Mouse (Mus musculus): ENCODE measurements at regions not wholly inside any gene's neighbourhood (a gene's known extent, or its start where the extent isn't known, plus 50 kb on each side); places are given as distances from the start of the nearest gene placed in this dataset.

DNA sequence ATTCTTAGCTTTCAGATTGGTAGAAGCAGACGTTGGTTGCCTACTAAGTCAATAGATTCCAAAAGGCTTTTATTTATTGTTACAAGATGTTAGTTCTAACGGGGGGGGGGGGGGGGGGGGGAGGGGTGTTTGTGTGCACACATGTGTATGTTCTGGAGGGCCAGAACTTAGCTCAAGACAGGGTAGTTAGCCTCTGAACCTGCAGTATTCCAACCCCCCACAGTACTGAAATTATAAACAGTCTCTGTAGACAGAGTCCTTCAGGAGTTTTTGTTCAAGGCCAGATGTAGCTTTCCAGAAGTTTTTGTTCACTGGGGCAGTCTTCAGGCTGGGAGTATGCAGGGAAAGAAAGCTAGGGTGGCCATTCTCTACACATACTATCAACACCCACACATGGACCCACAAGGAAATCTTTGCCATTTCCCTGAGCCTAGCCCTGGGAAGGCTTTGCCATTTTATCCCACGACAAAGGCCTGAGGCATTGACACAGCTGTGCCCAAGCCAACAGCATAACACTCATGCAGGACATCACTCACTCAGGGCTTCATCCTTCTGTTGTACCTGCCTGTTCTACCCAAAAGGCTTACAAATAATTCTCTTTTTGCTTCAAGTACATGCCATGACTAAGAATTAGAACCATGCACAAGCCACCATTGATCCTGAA is 123.6 kb upstream of the Peli1 start:
- no peaks in the 10 kb centered on the region for H3K27me3 ChIP-seq (ENCODE audit: insufficient read depth, low read length)
- H3K4me3 ChIP-seq (ENCODE audit: low read length): no peak overlapping the region
- ATAC-seq (ENCODE audit: low FRiP score, low TSS enrichment): no peak
- H3K27ac ChIP-seq (ENCODE audit: low read length): no peak overlapping the region
- H3K4me2 ChIP-seq (replicated peaks; ENCODE audit: low read depth, low read length): no peak overlapping the region
- no peak overlapping the region for H3K9ac ChIP-seq (replicated peaks; ENCODE audit: low read length)
- H3K4me1 ChIP-seq (ENCODE audit: insufficient read depth, low read length): no peaks in the 10 kb centered on the region
- no peaks in the 10 kb centered on the region for H3K36me3 ChIP-seq (ENCODE audit: insufficient read depth, low read length)
- no peaks in the 10 kb centered on the region for H3K9me3 ChIP-seq (ENCODE audit: low read length)
- WGBS: 73% methylated on average over 2 of the region's 3 CpGs

DNA sequence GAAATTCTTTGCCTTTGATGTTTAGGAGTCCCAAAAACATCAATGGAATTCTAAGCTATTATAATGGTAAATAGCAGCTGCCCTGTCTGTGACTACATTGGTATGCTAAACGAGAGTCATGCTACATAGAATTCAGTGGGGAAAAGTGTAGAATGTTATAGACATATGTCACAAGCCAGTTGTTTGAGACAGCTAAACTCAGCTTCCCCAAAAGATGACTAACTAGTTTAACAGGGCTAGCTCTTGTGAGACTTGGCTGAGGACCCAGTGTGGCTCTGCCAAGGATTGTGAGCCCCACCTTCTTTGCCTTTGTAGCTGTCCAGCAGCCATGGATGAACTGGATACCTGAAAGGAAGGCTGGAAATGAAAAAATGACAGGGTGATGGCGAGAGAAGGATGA is 122.8 kb upstream of the Peli1 start:
- no peaks in the 10 kb centered on the region for H3K9me3 ChIP-seq (ENCODE audit: low read length)
- no peak overlapping the region for H3K9ac ChIP-seq (replicated peaks; ENCODE audit: low read length)
- no peaks in the 10 kb centered on the region for H3K27me3 ChIP-seq (ENCODE audit: insufficient read depth, low read length)
- 87% methylated on average over 2 of the region's 2 CpGs for WGBS
- no peaks in the 10 kb centered on the region for H3K36me3 ChIP-seq (ENCODE audit: insufficient read depth, low read length)
- no peaks in the 10 kb centered on the region for H3K4me1 ChIP-seq (ENCODE audit: insufficient read depth, low read length)
- H3K27ac ChIP-seq (ENCODE audit: low read length): no peak overlapping the region
- no peak overlapping the region for H3K4me3 ChIP-seq (ENCODE audit: low read length)
- ATAC-seq (ENCODE audit: low FRiP score, low TSS enrichment): no peak
- H3K4me2 ChIP-seq (replicated peaks; ENCODE audit: low read depth, low read length): no peak overlapping the region

DNA sequence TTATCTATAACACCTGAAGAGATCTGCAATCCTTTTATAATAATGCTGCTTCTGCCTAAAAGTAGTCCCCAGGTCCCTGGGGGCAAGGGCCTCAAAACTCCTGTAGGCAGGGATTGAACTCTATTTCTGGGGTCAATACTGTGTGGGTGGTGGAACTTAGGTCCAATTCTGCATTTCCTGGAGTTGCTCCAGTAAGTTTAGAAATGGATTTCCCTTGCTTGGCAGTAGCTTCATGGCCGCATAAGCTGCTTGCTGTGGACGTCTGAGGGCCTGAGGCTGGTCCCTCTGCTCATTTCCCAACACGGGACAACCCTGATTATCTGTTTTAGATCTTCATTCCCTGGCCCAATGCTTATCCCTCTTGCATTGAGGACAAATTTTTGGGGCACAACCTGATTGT is 118.0 kb upstream of the Peli1 start:
- Histone ChIP-seq H3K27ac (ENCODE audit: low read length) (no peak overlapping the region), H3K4me3 (ENCODE audit: low read length) (no peak overlapping the region), H3K27me3 (ENCODE audit: insufficient read depth, low read length) (no peaks in the 10 kb centered on the region), H3K9me3 (ENCODE audit: low read length) (no peaks in the 10 kb centered on the region), H3K4me1 (ENCODE audit: insufficient read depth, low read length) (no peaks in the 10 kb centered on the region), H3K4me2 (replicated peaks; ENCODE audit: low read depth, low read length) (no peak overlapping the region), H3K9ac (replicated peaks; ENCODE audit: low read length) (no peak overlapping the region), H3K36me3 (ENCODE audit: insufficient read depth, low read length) (no peaks in the 10 kb centered on the region)
- WGBS: 74% methylated on average over 3 of the region's 3 CpGs
- ATAC-seq (ENCODE audit: low FRiP score, low TSS enrichment): no peak

DNA sequence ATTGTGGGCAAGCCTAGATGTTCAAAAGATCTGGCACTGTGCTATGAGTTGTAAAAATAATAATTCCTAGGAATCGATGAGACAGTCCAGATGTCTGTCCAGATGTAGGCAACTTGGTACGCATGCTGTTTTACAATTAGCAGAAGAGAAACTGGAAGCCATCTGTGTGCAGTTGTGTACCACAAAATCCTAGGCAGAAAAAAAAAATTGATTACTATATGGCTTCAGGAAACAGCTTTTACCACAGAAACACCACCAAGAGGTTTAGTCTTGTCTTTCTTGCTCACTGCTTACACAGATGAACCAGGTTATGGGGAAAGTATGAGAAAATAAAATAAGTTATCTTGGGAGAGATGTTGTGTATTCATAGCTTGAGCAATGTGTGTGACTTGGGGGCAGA is 109.5 kb upstream of the Peli1 start:
- no peaks in the 10 kb centered on the region for H3K9me3 ChIP-seq (ENCODE audit: low read length)
- H3K4me3 ChIP-seq (ENCODE audit: low read length): no peak overlapping the region
- H3K36me3 ChIP-seq (ENCODE audit: insufficient read depth, low read length): no peaks in the 10 kb centered on the region
- no peaks in the 10 kb centered on the region for H3K27me3 ChIP-seq (ENCODE audit: insufficient read depth, low read length)
- no peak for ATAC-seq (ENCODE audit: low FRiP score, low TSS enrichment)
- H3K9ac ChIP-seq (replicated peaks; ENCODE audit: low read length): no peak overlapping the region
- 89% methylated on average over 2 of the region's 2 CpGs for WGBS
- peaks cover 11% of the 10 kb centered on the region; the same call in 1 of the 2 replicates for H3K4me1 ChIP-seq (ENCODE audit: insufficient read depth, low read length)
- H3K4me2 ChIP-seq (replicated peaks; ENCODE audit: low read depth, low read length): no peak overlapping the region
- H3K27ac ChIP-seq (ENCODE audit: low read length): no peak overlapping the region

DNA sequence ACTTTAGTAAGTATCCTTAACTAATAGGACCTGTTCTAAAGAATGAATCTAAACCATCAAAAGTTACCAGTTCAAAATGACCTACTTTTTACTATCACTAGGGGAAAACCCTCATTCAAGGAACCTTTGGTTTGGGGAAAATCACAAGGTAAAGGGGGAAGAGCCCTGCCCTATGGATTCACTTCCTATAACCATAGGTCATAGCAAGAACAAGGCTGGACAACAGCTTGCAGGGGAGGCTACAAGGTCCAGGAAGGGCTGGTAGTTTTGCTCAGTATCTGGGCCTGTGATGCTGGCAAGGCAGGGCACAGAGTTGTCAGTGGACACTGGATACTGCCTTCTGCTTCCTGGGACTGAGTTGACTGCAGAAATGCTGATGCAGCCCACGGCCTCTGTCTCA is 109.1 kb upstream of the Peli1 start:
- Histone ChIP-seq H3K9ac (replicated peaks; ENCODE audit: low read length) (no peak overlapping the region), H3K4me2 (replicated peaks; ENCODE audit: low read depth, low read length) (no peak overlapping the region), H3K4me1 (ENCODE audit: insufficient read depth, low read length) (peaks cover 11% of the 10 kb centered on the region; the same call in 1 of the 2 replicates), H3K36me3 (ENCODE audit: insufficient read depth, low read length) (no peaks in the 10 kb centered on the region), H3K27me3 (ENCODE audit: insufficient read depth, low read length) (no peaks in the 10 kb centered on the region), H3K9me3 (ENCODE audit: low read length) (no peaks in the 10 kb centered on the region), H3K27ac (ENCODE audit: low read length) (no peak overlapping the region), H3K4me3 (ENCODE audit: low read length) (no peak overlapping the region)
- ATAC-seq (ENCODE audit: low FRiP score, low TSS enrichment): no peak
- 58% methylated on average over 1 of the region's 1 CpGs for WGBS

DNA sequence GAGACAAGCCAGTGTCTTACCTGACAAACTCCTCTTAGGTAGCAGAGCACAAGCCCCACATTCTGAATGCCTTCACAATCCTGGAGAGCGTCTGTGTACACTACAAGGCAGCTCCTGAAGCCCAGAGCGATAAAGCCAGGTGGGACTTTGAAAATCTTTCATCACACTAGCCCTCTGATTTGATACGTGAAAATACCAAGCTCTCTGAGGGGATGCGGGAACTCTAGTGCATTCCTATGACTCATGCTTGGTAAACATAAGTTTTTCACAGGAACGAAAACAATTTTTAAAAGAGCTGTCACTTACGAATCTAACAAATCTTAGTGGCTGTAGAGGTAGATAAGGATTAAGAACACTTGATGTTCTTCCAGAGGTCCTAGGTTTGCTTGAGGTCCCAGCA is 108.6 kb upstream of the Peli1 start:
- peaks cover 11% of the 10 kb centered on the region; the same call in 1 of the 2 replicates for H3K4me1 ChIP-seq (ENCODE audit: insufficient read depth, low read length)
- no peak for ATAC-seq (ENCODE audit: low FRiP score, low TSS enrichment)
- no peak overlapping the region for H3K27ac ChIP-seq (ENCODE audit: low read length)
- WGBS: 80% methylated on average over 6 of the region's 6 CpGs
- no peak overlapping the region for H3K4me3 ChIP-seq (ENCODE audit: low read length)
- no peak overlapping the region for H3K9ac ChIP-seq (replicated peaks; ENCODE audit: low read length)
- no peaks in the 10 kb centered on the region for H3K36me3 ChIP-seq (ENCODE audit: insufficient read depth, low read length)
- H3K4me2 ChIP-seq (replicated peaks; ENCODE audit: low read depth, low read length): no peak overlapping the region
- no peaks in the 10 kb centered on the region for H3K9me3 ChIP-seq (ENCODE audit: low read length)
- no peaks in the 10 kb centered on the region for H3K27me3 ChIP-seq (ENCODE audit: insufficient read depth, low read length)

DNA sequence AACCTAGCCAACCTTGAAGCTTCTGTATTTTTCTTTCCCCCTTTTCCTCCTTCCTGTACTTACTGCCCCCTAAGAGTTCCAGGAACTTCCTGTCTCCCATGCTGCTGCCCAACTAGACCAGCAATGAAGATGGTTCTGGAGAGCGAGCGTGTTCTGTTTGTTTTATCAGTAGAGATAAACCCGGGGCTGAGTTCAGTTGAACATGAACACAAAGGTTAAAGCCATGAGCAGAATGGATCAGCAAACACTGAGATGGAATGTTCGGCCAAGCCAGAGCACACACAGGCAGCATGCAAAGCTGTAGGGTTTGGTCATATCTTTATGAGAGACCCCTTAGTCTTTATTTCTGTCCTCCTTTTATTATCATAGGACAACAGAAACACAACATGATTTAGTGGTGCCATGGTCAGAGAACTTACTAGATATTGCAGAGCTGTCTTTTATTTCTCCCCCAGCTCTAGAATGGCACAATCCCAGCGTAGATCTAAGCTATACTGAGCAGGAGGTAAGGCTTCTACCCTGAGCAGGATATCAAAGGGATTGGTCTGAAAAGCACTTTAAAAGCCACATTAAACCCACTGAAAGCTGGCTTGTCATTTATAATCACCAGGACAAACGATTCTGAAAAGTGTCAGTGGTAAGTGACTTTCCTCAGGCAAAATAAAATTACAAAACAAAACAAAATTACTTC is 105.9 kb upstream of the Peli1 start:
- no peak overlapping the region for H3K4me3 ChIP-seq (ENCODE audit: low read length)
- no peaks in the 10 kb centered on the region for H3K27me3 ChIP-seq (ENCODE audit: insufficient read depth, low read length)
- H3K27ac ChIP-seq (ENCODE audit: low read length): peak overlapping the region; percentile 60
- H3K4me1 ChIP-seq (ENCODE audit: insufficient read depth, low read length): peaks cover 11% of the 10 kb centered on the region; the same call in 1 of the 2 replicates
- no peak overlapping the region for H3K9ac ChIP-seq (replicated peaks; ENCODE audit: low read length)
- H3K36me3 ChIP-seq (ENCODE audit: insufficient read depth, low read length): no peaks in the 10 kb centered on the region
- ATAC-seq (ENCODE audit: low FRiP score, low TSS enrichment): no peak
- no peak overlapping the region for H3K4me2 ChIP-seq (replicated peaks; ENCODE audit: low read depth, low read length)
- H3K9me3 ChIP-seq (ENCODE audit: low read length): no peaks in the 10 kb centered on the region
- WGBS: 30% methylated on average over 6 of the region's 6 CpGs

DNA sequence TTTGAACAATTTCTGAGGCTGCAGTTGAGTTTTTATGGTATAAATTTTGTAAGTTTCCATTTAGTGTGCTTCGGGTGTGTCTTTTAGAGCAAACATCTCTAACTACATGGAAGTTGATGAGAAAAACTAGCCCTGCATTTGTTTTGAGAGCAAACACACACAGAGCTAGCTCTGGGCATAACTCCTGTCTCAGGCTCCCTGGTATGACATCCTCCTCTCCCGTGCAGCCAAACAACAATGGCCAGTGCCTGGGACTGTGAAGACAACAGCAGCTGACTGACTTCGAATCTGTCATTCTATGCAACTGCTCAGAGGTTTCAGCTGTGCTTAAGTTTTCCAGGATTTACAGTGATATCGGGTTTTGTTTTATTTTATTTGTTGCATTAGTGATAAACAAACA is 105.3 kb upstream of the Peli1 start:
- no peak overlapping the region for H3K4me3 ChIP-seq (ENCODE audit: low read length)
- no peak overlapping the region; the same call in 1 of the 2 replicates for H3K27ac ChIP-seq (ENCODE audit: low read length)
- H3K9me3 ChIP-seq (ENCODE audit: low read length): no peaks in the 10 kb centered on the region
- WGBS: 22% methylated on average over 4 of the region's 4 CpGs
- peaks cover 11% of the 10 kb centered on the region; the same call in 1 of the 2 replicates for H3K4me1 ChIP-seq (ENCODE audit: insufficient read depth, low read length)
- H3K27me3 ChIP-seq (ENCODE audit: insufficient read depth, low read length): no peaks in the 10 kb centered on the region
- no peak overlapping the region for H3K9ac ChIP-seq (replicated peaks; ENCODE audit: low read length)
- H3K36me3 ChIP-seq (ENCODE audit: insufficient read depth, low read length): no peaks in the 10 kb centered on the region
- ATAC-seq (ENCODE audit: low FRiP score, low TSS enrichment): 0 out of 2 replicates have a peak, but pooled peaks have one; percentile 73
- H3K4me2 ChIP-seq (replicated peaks; ENCODE audit: low read depth, low read length): no peak overlapping the region

DNA sequence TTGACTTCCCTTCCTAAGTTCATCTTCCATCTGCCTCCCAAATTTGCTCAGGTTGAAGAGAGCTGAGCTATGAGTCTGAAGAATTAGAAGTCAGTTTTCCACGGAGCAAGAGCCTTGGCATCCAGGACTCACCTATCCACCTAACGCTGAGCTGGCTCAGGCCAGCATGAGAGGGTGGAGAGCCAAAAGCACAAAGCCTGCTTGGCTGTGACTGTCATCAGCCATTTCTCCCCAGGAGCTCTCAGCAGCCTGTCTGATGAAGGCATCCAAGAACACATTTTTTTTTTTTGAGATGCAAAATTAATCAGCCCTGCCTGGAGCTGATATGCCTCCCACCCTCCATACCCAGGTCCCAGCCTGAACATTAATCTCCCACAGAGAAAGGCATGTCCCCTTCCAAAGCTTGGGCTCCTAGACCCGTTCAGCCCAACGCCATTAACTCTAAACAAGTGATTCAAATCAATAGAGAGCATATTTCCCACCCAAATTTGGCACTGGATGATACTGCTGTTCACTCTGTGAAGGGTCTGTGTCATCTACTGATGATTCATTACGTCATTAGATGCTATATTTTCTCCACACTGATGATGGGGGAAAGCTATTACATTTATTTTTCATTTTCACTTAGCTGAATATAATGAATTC is 103.8 kb upstream of the Peli1 start:
- no peak overlapping the region for H3K4me2 ChIP-seq (replicated peaks; ENCODE audit: low read depth, low read length)
- H3K27me3 ChIP-seq (ENCODE audit: insufficient read depth, low read length): no peaks in the 10 kb centered on the region
- no peak overlapping the region for H3K9ac ChIP-seq (replicated peaks; ENCODE audit: low read length)
- H3K36me3 ChIP-seq (ENCODE audit: insufficient read depth, low read length): no peaks in the 10 kb centered on the region
- H3K27ac ChIP-seq (ENCODE audit: low read length): no peak overlapping the region
- peaks cover 11% of the 10 kb centered on the region; the same call in 1 of the 2 replicates for H3K4me1 ChIP-seq (ENCODE audit: insufficient read depth, low read length)
- no peaks in the 10 kb centered on the region for H3K9me3 ChIP-seq (ENCODE audit: low read length)
- WGBS: 74% methylated on average over 5 of the region's 5 CpGs
- ATAC-seq (ENCODE audit: low FRiP score, low TSS enrichment): no peak
- no peak overlapping the region for H3K4me3 ChIP-seq (ENCODE audit: low read length)

DNA sequence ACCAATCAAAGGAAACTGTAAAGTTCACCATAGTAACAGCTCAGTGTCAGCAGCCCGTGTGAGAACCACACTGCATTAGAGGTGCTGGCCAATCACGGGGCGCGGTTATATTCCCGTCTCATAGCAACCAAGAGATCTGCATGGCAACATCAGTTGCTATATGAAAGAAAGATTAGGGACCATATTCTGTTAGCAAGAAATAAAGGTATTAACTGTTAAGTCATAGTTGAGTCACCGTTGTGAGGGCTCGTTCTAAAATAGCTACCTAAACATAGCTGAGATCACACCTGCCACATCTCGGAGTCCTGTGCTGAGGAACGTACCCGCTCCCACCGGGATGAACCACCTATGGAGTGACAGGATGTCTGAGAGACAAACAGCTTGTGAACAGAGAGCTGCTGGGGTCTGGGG is 103.2 kb upstream of the Peli1 start:
- Histone ChIP-seq H3K4me2 (replicated peaks; ENCODE audit: low read depth, low read length) (no peak overlapping the region), H3K9ac (replicated peaks; ENCODE audit: low read length) (no peak overlapping the region), H3K9me3 (ENCODE audit: low read length) (no peaks in the 10 kb centered on the region), H3K36me3 (ENCODE audit: insufficient read depth, low read length) (no peaks in the 10 kb centered on the region), H3K27me3 (ENCODE audit: insufficient read depth, low read length) (no peaks in the 10 kb centered on the region), H3K4me1 (ENCODE audit: insufficient read depth, low read length) (peaks cover 11% of the 10 kb centered on the region; the same call in 1 of the 2 replicates), H3K4me3 (ENCODE audit: low read length) (no peak overlapping the region), H3K27ac (ENCODE audit: low read length) (no peak overlapping the region)
- WGBS: 87% methylated on average over 11 of the region's 11 CpGs
- ATAC-seq (ENCODE audit: low FRiP score, low TSS enrichment): no peak
